Mouse (Mus musculus) induced T-regulatory cell, adult 2 months (primary cell): ENCODE results near the gene 2310011J03Rik.
"Not testable (repeated sequence)": the region's sequence is repeated elsewhere in the genome, so short reads cannot be mapped to it uniquely, and the experiment has no call there.

Source experiments
- DNase-seq: peaks from one replicate; pipeline ENCODE4 v3.0.0-alpha.2; 2012; ENCODE audit warnings: low read depth

The 2310011J03Rik gene

GRCm38 (mm10) chr10:80320340-80320760 lies at the start of gene 2310011J03Rik:
Gene 2310011J03Rik, minus strand, starts transcription at chr10:80320537.
- DNase-seq: peak; percentile 97

GRCm38 (mm10) chr10:80368392-80368791 lies 48.1 kb upstream of the 2310011J03Rik start:
- DNase-seq: no peak

- DNase-seq: peak; percentile 42
Observed at GRCm38 (mm10) chr10:80367954-80368353, 47.6 kb upstream of the 2310011J03Rik start.

- no peak for DNase-seq
Observed at GRCm38 (mm10) chr10:80365736-80366135, 45.4 kb upstream of the 2310011J03Rik start.

- DNase-seq: no peak
Observed at GRCm38 (mm10) chr10:80363734-80364133, 43.4 kb upstream of the 2310011J03Rik start.

- DNase-seq: no peak
Observed at GRCm38 (mm10) chr10:80357994-80358639, 37.8 kb upstream of the 2310011J03Rik start.

GRCm38 (mm10) chr10:80357336-80357735 lies 37.0 kb upstream of the 2310011J03Rik start:
- no peak for DNase-seq

- DNase-seq: no peak
Observed at GRCm38 (mm10) chr10:80356737-80357136, 36.4 kb upstream of the 2310011J03Rik start.

GRCm38 (mm10) chr10:80356001-80356682 lies 35.8 kb upstream of the 2310011J03Rik start, which contains the start of gene Plk5:
Gene Plk5, plus strand, starts transcription at chr10:80356459.
- DNase-seq: no peak

GRCm38 (mm10) chr10:80355431-80355830 lies 35.1 kb upstream of the 2310011J03Rik start:
- no peak for DNase-seq

- no peak for DNase-seq
Observed at GRCm38 (mm10) chr10:80352727-80353126, 32.4 kb upstream of the 2310011J03Rik start.

- DNase-seq: no peak
Observed at GRCm38 (mm10) chr10:80351896-80352295, 31.6 kb upstream of the 2310011J03Rik start.

- DNase-seq: peak; percentile 91
Observed at GRCm38 (mm10) chr10:80350292-80350691, 30.0 kb upstream of the 2310011J03Rik start.

GRCm38 (mm10) chr10:80348981-80349380 lies 28.6 kb upstream of the 2310011J03Rik start:
- no peak for DNase-seq

- peak; percentile 86 for DNase-seq
Observed at GRCm38 (mm10) chr10:80348244-80348781, 28.0 kb upstream of the 2310011J03Rik start, which contains the start of gene Adamtsl5. Gene Adamtsl5, minus strand, starts transcription at chr10:80348412.

- DNase-seq: no peak
Observed at GRCm38 (mm10) chr10:80347514-80347967, 27.2 kb upstream of the 2310011J03Rik start.

GRCm38 (mm10) chr10:80345929-80346328 lies 25.6 kb upstream of the 2310011J03Rik start:
- not testable (repeated sequence) for DNase-seq

- DNase-seq: peak; percentile 49
Observed at GRCm38 (mm10) chr10:80345122-80345521, 24.8 kb upstream of the 2310011J03Rik start.

GRCm38 (mm10) chr10:80344131-80344661 lies 23.9 kb upstream of the 2310011J03Rik start:
- peak; percentile 51 for DNase-seq

GRCm38 (mm10) chr10:80343425-80343895 lies 23.1 kb upstream of the 2310011J03Rik start:
- DNase-seq: no peak

- peak; percentile 88 for DNase-seq
Observed at GRCm38 (mm10) chr10:80342749-80343424, 22.6 kb upstream of the 2310011J03Rik start.

GRCm38 (mm10) chr10:80342305-80342748 lies 22.0 kb upstream of the 2310011J03Rik start:
- no peak for DNase-seq
